Mouse (Mus musculus) limb, embryonic 15.5 days (tissue): ENCODE measurements around the gene H2-K1. TPM values are rescaled to one million over a fixed set of nuclear protein-coding genes. Genes with fewer than 3 reads are reported as not detected.

Experiments
- ATAC-seq: fragments of 200-750 bp; cut with Nextera tagmentation; 2 replicates; pipeline ENCODE4 v1.8.0; 2017; ENCODE audit warnings: low read depth, moderate TSS enrichment; ENCODE audit not compliant: insufficient number of reproducible peaks, low FRiP score, low TSS enrichment
- H3K27ac ChIP-seq: fragments of 300-500 bp; sonication (generic); 2 replicates; pipeline ENCODE4 v1.5.1; 2015; ENCODE audit warnings: moderate library complexity, mild to moderate bottlenecking, inconsistent platforms
- H3K27me3 ChIP-seq: fragments of 300-500 bp; sonication (generic); 2 replicates; pipeline ENCODE4 v1.6.1; 2015; ENCODE audit warnings: inconsistent platforms
- H3K36me3 ChIP-seq: fragments of 300-500 bp; sonication (generic); 2 replicates; pipeline ENCODE4 v1.6.1; 2015; ENCODE audit warnings: inconsistent platforms
- H3K4me1 ChIP-seq: fragments of 300-500 bp; sonication (generic); 2 replicates; pipeline ENCODE4 v1.6.1; 2015; ENCODE audit warnings: inconsistent platforms
- H3K4me2 ChIP-seq: fragments of 300-500 bp; sonication (generic); 2 replicates; pipeline ENCODE4 v1.6.1; 2015; ENCODE audit warnings: mild to moderate bottlenecking, inconsistent platforms
- H3K4me3 ChIP-seq: fragments of 300-500 bp; sonication (generic); 2 replicates; pipeline ENCODE4 v1.5.1; 2015; ENCODE audit warnings: mild to moderate bottlenecking, inconsistent platforms
- H3K9ac ChIP-seq: fragments of 300-500 bp; sonication (generic); 2 replicates; pipeline ENCODE4 v1.6.1; 2015; ENCODE audit warnings: inconsistent platforms
- H3K9me3 ChIP-seq: fragments of 300-500 bp; sonication (generic); 2 replicates; pipeline ENCODE4 v1.6.1; 2016; ENCODE audit warnings: inconsistent platforms
- WGBS: fragments of 180-500 bp; shearing (Covaris S2); methylation state at CpG from one replicate; pipeline ENCODE4 v1.1.7; 2015; 5-methylcytosine and 5-hydroxymethylcytosine counted together
- microRNA counts: library from miRNA; unstranded; fragments of <30 nt; microRNA quantifications from one replicate; lab custom pipeline; 2016
- microRNA-seq: library from miRNA; unstranded; fragments of <30 nt; microRNA quantifications from one replicate; pipeline ENCODE4, GENCODE M21; 2016
- polyA plus RNA-seq: library from polyadenylated mRNA; unstranded; fragments of >200 nt; fragmentation: Nextera tagmentation; extraction: Ambion mirVana; gene quantifications from 2 replicates; pipeline ENCODE4 v1.2.1, GENCODE M21; 2015

H2-K1 gene
- polyA plus RNA-seq, 1 experiment from 2014 or later, result 25.5 TPM

DNA sequence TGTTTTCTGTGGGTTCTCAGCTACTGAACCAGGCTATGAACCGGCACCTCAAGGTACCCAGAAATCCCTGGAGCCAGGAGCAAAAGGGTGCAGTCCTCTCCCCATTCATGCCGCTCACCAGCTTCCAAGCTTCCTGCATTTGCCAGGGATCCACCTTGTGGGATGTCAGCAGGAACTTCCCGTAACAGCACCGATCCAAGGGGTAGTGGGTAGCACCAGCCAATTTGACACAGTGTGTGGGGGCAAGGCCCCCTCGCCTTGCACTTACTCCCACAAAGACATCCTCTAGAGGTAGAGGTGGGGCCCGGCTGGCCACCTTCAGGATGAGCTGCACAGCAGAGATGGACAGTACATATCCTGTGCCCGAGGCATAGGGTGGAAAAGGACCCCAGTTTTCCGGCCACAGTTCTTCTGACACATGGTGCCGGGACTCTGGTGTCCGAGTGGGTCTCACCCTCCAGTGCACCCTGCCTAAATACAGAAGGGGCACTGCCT, 50.0 kb downstream of the H2-K1 start:
- peak overlapping the region; percentile 51 for H3K4me3 ChIP-seq
- H3K4me2 ChIP-seq, result peak overlapping the region; percentile 89
- 0 out of 2 replicates have a peak overlapping the region, but pooled peaks have one; percentile 54 for H3K9ac ChIP-seq
- ATAC-seq, result no peak
- H3K9me3 ChIP-seq, result no peaks in the 10 kb centered on the region
- H3K36me3 ChIP-seq, result peaks cover 71% of the 10 kb centered on the region
- WGBS, result 75% methylated on average over 10 of the region's 10 CpGs
- H3K27ac ChIP-seq, result peak overlapping the region; percentile 92
- H3K27me3 ChIP-seq, result no peaks in the 10 kb centered on the region
- H3K4me1 ChIP-seq, result peaks cover 62% of the 10 kb centered on the region

DNA sequence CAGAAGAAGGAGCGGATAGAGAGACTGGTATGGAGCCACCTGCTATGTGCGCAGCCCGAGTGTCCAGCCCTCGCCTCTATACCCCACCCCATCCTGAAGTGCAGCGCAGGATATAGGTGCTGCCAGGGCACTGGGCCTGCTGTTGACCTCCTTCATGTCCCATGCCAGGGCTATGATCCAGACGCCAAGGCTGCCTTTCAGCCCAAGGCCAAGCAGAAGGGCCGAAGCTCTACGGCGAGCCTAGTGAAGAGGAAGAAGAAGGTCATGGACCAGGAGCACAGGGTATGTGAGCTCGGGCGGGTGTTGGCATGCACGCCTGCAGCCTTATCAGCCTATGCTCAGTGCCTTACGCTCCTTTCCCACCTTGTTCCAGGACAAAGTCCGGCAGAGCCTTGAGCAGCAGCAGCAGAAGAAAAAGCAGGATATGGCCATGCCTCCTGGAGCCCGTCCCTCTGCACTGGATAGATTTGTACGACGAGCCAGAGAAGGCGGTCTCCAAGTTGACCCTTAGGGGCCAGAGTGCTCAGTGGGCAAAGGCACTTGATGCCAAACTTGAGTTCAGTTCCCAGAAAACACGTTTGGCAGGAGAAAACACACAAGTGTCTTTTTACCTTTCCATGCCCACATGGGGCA, 51.1 kb downstream of the H2-K1 start:
- ATAC-seq, result no peak
- H3K9ac ChIP-seq, result no peak overlapping the region
- no peak overlapping the region for H3K27ac ChIP-seq
- 89% methylated on average over 19 of the region's 19 CpGs for WGBS
- H3K27me3 ChIP-seq, result no peaks in the 10 kb centered on the region
- no peak overlapping the region for H3K4me3 ChIP-seq
- peaks cover 54% of the 10 kb centered on the region for H3K4me1 ChIP-seq
- peaks cover 80% of the 10 kb centered on the region for H3K36me3 ChIP-seq
- no peak overlapping the region for H3K4me2 ChIP-seq
- no peaks in the 10 kb centered on the region for H3K9me3 ChIP-seq

DNA sequence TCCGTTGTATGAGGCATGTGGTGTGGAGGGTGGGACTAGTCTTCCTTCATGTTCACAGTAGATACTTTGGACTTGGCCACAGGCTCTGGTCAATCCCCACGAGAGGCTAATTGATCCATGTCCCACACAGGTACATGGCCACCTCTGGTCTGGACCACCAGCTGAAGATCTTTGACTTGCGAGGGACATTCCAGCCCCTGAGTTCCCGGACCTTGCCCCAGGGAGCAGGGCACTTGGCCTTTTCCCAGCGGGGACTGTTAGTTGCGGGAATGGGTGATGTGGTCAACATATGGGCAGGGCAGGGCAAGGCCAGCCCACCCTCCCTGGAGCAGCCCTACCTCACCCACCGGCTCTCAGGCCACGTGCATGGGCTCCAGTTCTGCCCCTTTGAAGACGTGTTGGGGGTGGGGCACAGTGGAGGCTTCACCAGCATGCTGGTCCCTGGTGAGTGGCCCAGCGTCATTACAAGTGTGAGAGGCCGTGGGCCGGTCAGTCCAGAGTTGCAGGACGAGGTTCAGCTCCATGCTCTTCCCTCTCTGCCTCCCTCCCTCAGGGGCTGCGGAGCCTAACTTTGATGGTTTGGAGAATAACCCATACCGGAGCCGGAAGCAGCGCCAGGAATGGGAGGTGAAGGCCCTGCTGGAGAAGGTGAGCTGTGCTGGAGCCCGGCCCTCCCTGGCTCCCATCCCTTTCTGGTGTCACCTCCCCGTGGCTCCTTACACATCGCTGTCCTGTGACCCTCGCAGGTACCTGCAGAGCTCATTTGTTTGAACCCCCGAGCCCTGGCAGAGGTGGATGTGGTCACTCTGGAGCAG, 51.9 kb downstream of the H2-K1 start:
- Histone ChIP-seq H3K27ac (no peak overlapping the region), H3K36me3 (peaks cover 79% of the 10 kb centered on the region), H3K4me1 (peaks cover 47% of the 10 kb centered on the region), H3K27me3 (no peaks in the 10 kb centered on the region), H3K9me3 (no peaks in the 10 kb centered on the region), H3K4me2 (no peak overlapping the region), H3K9ac (no peak overlapping the region), H3K4me3 (no peak overlapping the region)
- ATAC-seq, result no peak
- 82% methylated on average over 22 of the region's 22 CpGs for WGBS

DNA sequence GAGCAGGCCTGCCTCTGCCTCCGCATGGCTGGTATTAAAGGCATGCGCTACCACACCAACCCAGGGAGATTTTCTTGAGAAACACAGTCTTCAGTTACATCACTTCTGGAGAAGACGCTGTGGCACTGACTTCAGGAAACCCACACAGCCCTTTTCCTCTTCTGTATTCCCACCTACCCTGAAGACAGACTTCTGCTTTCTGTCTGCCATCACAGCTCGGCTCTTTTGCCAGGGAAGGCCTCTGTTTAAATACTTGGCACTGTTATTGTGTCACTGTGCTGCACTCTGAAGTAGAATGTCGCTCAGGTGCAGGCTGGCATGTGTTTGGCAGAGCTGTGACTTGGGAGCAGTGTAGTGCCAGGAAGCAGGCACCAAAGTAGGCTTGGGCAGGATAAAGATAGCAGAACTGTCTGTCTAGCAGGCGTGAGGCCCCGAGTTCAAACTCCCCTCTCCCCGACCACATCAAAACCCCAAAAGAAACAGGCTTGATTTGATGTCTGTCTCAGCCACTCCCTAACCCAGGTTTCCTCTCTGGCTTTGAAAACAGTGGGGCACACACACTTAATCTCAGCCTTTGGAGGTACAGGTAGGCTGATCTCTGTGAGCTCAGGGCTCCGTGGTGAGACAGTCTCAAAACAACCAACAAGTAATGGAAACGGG, 52.6 kb downstream of the H2-K1 start:
- Histone ChIP-seq H3K4me2 (no peak overlapping the region), H3K9me3 (no peaks in the 10 kb centered on the region), H3K9ac (no peak overlapping the region), H3K4me3 (no peak overlapping the region), H3K4me1 (peaks cover 40% of the 10 kb centered on the region), H3K36me3 (peaks cover 77% of the 10 kb centered on the region), H3K27me3 (no peaks in the 10 kb centered on the region), H3K27ac (no peak overlapping the region)
- no peak for ATAC-seq
- WGBS, result 87% methylated on average over 10 of the region's 10 CpGs

MicroRNA genes within 50 kb of the gene (microRNA counts, 519-probe panel; counts per million panel counts)
- not detected for microRNA mmu-miR-219 (lab: Ali Mortazavi, UCI)

Small RNAs within 50 kb of the gene (microRNA-seq; reads per million reads assigned to microRNA genes)
- gene Mir219a-1, result 0.61 reads per million
- not detected for gene Mir219c

Other genes with a start within 250 kb of the H2-K1 start
- 257 and 267 TPM in 2 replicates for gene Rab11b, start 239.8 kb downstream of the H2-K1 start, polyA plus RNA-seq
- 53.1 and 62.9 TPM in 2 replicates for gene Angptl4, start 218.5 kb downstream of the H2-K1 start, polyA plus RNA-seq
- gene Kank3, start 189.8 kb downstream of the H2-K1 start, polyA plus RNA-seq, result 29.4 and 32.3 TPM in 2 replicates
- 716 and 1,053 TPM in 2 replicates for gene Rps28, start 175.8 kb downstream of the H2-K1 start, polyA plus RNA-seq
- 404 and 428 TPM in 2 replicates for gene Ndufa7, start 175.8 kb downstream of the H2-K1 start, polyA plus RNA-seq
- gene Cd320, start 157.3 kb downstream of the H2-K1 start, polyA plus RNA-seq, result 53.1 and 54.8 TPM in 2 replicates
- gene Gm7029, start 126.5 kb downstream of the H2-K1 start, polyA plus RNA-seq, result not detected in 2 replicates
- 3.5 and 7.7 TPM in 2 replicates for gene Kifc1, start 109.7 kb downstream of the H2-K1 start, polyA plus RNA-seq
- gene Platr17, start 95.2 kb downstream of the H2-K1 start, polyA plus RNA-seq, result 0.19 and 0.30 TPM in 2 replicates
- gene Daxx, start 90.9 kb downstream of the H2-K1 start, polyA plus RNA-seq, result 47.2 and 55.7 TPM in 2 replicates
- gene Tapbp, start 84.4 kb downstream of the H2-K1 start, polyA plus RNA-seq, result 42.1 and 46.3 TPM in 2 replicates
- gene Zbtb22, start 84.4 kb downstream of the H2-K1 start, polyA plus RNA-seq, result 14.0 and 15.5 TPM in 2 replicates
- gene Rgl2, start 70.8 kb downstream of the H2-K1 start, polyA plus RNA-seq, result 51.8 and 58.5 TPM in 2 replicates
- gene Pfdn6, start 60.0 kb downstream of the H2-K1 start, polyA plus RNA-seq, result 132 and 139 TPM in 2 replicates
- 31.4 and 36.0 TPM in 2 replicates for gene Wdr46, start 59.7 kb downstream of the H2-K1 start, polyA plus RNA-seq
- 5.9 and 8.3 TPM in 2 replicates for gene B3galt4, start 48.9 kb downstream of the H2-K1 start, polyA plus RNA-seq
- 46.5 and 50.4 TPM in 2 replicates for gene Vps52, start 44.5 kb downstream of the H2-K1 start, polyA plus RNA-seq
- 1,572 and 1,837 TPM in 2 replicates for gene Rps18, start 44.3 kb downstream of the H2-K1 start, polyA plus RNA-seq
- gene Ring1, start 24.3 kb upstream of the H2-K1 start, polyA plus RNA-seq, result 18.1 and 18.9 TPM in 2 replicates
- gene H2-Ke6, start 27.7 kb upstream of the H2-K1 start, polyA plus RNA-seq, result 45.0 and 50.3 TPM in 2 replicates
- 258 and 259 TPM in 2 replicates for gene Slc39a7, start 31.3 kb upstream of the H2-K1 start, polyA plus RNA-seq
- 44.4 and 52.5 TPM in 2 replicates for gene Rxrb, start 31.5 kb upstream of the H2-K1 start, polyA plus RNA-seq
- gene Col11a2, start 39.1 kb upstream of the H2-K1 start, polyA plus RNA-seq, result 94.4 and 96.5 TPM in 2 replicates
- 0.61 and 0.79 TPM in 2 replicates for gene H2-Oa, start 92.0 kb upstream of the H2-K1 start, polyA plus RNA-seq
- 13.4 and 15.2 TPM in 2 replicates for gene H2-DMa, start 119.2 kb upstream of the H2-K1 start, polyA plus RNA-seq
- 104 and 112 TPM in 2 replicates for gene Brd2, start 122.3 kb upstream of the H2-K1 start, polyA plus RNA-seq
- gene H2-DMb2, start 143.0 kb upstream of the H2-K1 start, polyA plus RNA-seq, result 0.37 and 0.38 TPM in 2 replicates
- 2.6 and 3.3 TPM in 2 replicates for gene H2-DMb1, start 152.7 kb upstream of the H2-K1 start, polyA plus RNA-seq
- 13.2 and 13.4 TPM in 2 replicates for gene Tap1, start 187.2 kb upstream of the H2-K1 start, polyA plus RNA-seq
- 3.1 and 3.4 TPM in 2 replicates for gene Psmb9, start 187.4 kb upstream of the H2-K1 start, polyA plus RNA-seq
- 11.7 and 12.1 TPM in 2 replicates for gene Psmb8, start 197.4 kb upstream of the H2-K1 start, polyA plus RNA-seq
- gene Tap2, start 203.2 kb upstream of the H2-K1 start, polyA plus RNA-seq, result 5.9 and 6.1 TPM in 2 replicates
- gene H2-Ob, start 238.6 kb upstream of the H2-K1 start, polyA plus RNA-seq, result 0.32 TPM in 1 of 2 replicates, not detected in the other